1 mouse cellular context compared by ENCODE assay signal in the genomic region with DNA sequence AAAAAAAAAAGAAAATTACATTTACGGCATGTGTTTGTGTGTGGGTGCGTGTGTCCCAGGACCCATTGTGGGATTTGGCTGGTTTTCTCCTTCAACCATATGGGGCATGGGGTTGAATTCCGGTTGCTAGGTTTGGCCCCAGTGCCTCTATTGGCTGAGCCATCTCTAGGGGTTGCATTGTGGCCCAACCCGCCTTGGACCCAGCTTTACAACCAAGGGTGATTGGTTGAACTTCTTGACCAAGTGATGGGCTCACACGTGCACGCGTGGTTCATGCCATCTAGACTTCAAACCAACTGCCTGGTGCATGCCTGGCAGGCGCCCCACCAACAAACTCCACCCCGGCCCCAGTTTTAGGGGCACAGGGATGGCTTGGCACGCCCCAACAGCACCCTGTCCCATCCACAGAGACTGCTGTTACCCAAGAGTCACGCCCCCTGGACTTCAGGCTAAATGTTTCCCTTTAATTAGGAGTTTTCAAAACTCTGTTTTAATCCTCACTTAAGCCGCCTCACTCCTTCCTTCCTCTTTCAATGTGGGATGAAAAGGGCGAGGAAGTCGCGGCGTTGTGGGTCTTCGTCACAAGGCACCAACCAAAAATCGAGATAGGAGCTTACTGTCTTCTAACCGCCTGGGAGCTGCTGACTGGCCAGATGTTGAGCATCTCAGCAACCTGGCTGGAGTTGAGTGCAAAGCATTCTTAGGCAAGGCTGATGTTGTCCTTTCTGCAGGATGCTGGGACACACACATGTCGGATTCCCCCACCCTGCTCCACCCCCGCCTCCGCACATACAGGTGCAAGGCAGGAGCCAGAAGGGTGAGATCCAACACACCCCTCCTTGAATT.
A peak's percentile ranks its signal among the peaks of the same experiment; 100 is the strongest.
TF ChIP-seq lines count a peak whose summit lies in the region.

No protein-coding gene starts in this region.

TF ChIP-seq in MEL, 35 proteins besides CTCF, POLR2A, EP300 and RAD21 (continued from another document):
- TF ChIP-seq NRF1 (IDR thresholded peaks at IDR 0.05; ENCODE audit: insufficient read depth, low read depth, low read length, poor library complexity, severe bottlenecking) (no peak), BHLHE40 (IDR thresholded peaks at IDR 0.05; ENCODE audit: borderline replicate concordance, low read depth, low read length) (no peak), TBP (IDR thresholded peaks at IDR 0.05; ENCODE audit: low read depth, low read length) (no peak), ETS1 (IDR thresholded peaks at IDR 0.05; ENCODE audit: low read depth, low read length) (peak; percentile 59; the same call in 1 of the 2 replicates), CHD1 (IDR thresholded peaks at IDR 0.05; ENCODE audit: low read depth, low read length) (no peak), USF2 (IDR thresholded peaks at IDR 0.05; ENCODE audit: borderline replicate concordance in 1 of 2, insufficient read depth in 1 of 2, low read depth in 1 of 2, low read length in 2 of 2) (no peak), SIN3A (IDR thresholded peaks at IDR 0.05; ENCODE audit: low read length) (no peak; the same call in 1 of the 2 replicates), JUND (IDR thresholded peaks at IDR 0.05; ENCODE audit: low read depth, low read length) (no peak)
